Comparison of ENCODE assay signal across 7 mouse cellular contexts in the genomic region with DNA sequence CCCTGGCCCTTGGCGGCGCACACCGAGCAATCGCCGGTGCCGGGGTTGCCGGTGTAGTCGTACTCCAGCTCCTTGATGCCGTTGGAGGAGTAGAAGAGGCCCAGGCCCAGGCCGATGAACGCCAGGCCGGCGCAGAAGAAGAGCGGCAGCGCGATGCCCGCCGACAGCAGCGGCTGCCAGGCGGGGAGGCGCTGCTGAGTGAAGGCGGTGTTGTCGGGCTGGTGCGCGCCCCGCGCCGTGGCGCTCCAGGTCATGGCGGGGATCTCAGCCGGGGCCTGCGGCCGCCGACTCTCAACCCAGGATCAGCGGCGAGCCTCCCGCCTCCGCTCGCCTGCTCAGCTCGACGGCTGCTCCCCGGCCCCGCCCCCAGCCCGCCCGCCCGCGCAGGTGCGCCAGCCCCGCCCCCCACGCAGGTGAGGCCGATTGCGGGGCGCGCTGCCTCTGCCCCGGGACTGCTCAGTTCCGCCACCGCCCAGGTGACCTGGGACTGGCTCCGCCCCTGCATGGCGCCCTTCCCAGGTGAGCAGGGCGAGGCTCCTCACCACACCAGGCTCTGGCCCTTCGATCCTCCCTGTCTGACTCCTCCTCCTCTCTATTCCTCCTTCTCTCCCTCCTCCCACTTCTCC. TPM values are rescaled to one million over a fixed set of nuclear protein-coding genes. Genes with fewer than 3 reads are reported as not detected.
DNase-seq lines count a peak whose midpoint lies in the region; ATAC-seq and TF ChIP-seq lines count a peak whose summit lies in the region.

A gene (minus strand): TSS at position 307 of the 626 bp plus-strand sequence.

- H3K4me3 ChIP-seq in E14TG2a.4 (replicated peaks; ENCODE audit: low read length) (peak within 1 kb of the TSS; percentile 82), G1E (ENCODE audit: low read depth, low read length) (peak within 1 kb of the TSS; percentile 34; the same call in 1 of the 2 replicates)
- peak within 1 kb of the TSS; percentile 42 for H3K4me3 ChIP-seq in hindbrain, embryonic 13.5 days
- H3K4me3 ChIP-seq in limb, embryonic 15.5 days, result peak within 1 kb of the TSS; percentile 53
- peak within 1 kb of the TSS; percentile 39 for H3K4me3 ChIP-seq in neural tube, embryonic 13.5 days

- peak within 1 kb of the TSS; percentile 56 for H3K4me2 ChIP-seq in hindbrain, embryonic 13.5 days
- H3K4me2 ChIP-seq in limb, embryonic 15.5 days, result peak within 1 kb of the TSS; percentile 83
- H3K4me2 ChIP-seq in neural tube, embryonic 13.5 days, result peak within 1 kb of the TSS; percentile 58

- H3K27me3 ChIP-seq in E14TG2a.4 (ENCODE audit: insufficient read depth, low read length), result peaks cover 59% of the 10 kb centered on the region
- no peaks in the 10 kb centered on the region; the same call in 1 of the 2 replicates for H3K27me3 ChIP-seq in G1E (ENCODE audit: insufficient read depth, low read length)
- H3K27me3 ChIP-seq in hindbrain, embryonic 13.5 days, result peaks cover 96% of the 10 kb centered on the region
- H3K27me3 ChIP-seq in limb, embryonic 15.5 days, result peaks cover 68% of the 10 kb centered on the region
- H3K27me3 ChIP-seq in neural tube, embryonic 13.5 days, result peaks cover 94% of the 10 kb centered on the region

- WGBS in hindbrain, embryonic 13.5 days, result 4% methylated on average over 53 of the region's 61 CpGs
- 2% methylated on average over 54 of the region's 61 CpGs for WGBS in limb, embryonic 15.5 days
- WGBS in neural tube, embryonic 13.5 days, result 2% methylated on average over 45 of the region's 61 CpGs

- no peaks in the 10 kb centered on the region for H3K9me3 ChIP-seq in E14TG2a.4 (ENCODE audit: low read length)
- H3K9me3 ChIP-seq in G1E (replicated peaks), result peaks cover 19% of the 10 kb centered on the region
- no peaks in the 10 kb centered on the region for H3K9me3 ChIP-seq in hindbrain, embryonic 13.5 days
- no peaks in the 10 kb centered on the region for H3K9me3 ChIP-seq in limb, embryonic 15.5 days
- no peaks in the 10 kb centered on the region for H3K9me3 ChIP-seq in neural tube, embryonic 13.5 days

- DNase-seq in G1E (ENCODE audit: low spot score), result no peak
- no peak for DNase-seq in left cerebral cortex, adult 11 months (ENCODE audit: low spot score)

- TF ChIP-seq CTCF in E14TG2a.4 (conservative IDR thresholded peaks at IDR 0.05; ENCODE audit: low read length), result no peak
- TF ChIP-seq CTCF in G1E (IDR thresholded peaks at IDR 0.05; ENCODE audit: low read depth, low read length), result no peak

- H3K36me3 ChIP-seq in E14TG2a.4 (ENCODE audit: insufficient read depth, low read length) (no peaks in the 10 kb centered on the region), G1E (replicated peaks) (no peaks in the 10 kb centered on the region)
- H3K36me3 ChIP-seq in hindbrain, embryonic 13.5 days, result no peaks in the 10 kb centered on the region
- H3K36me3 ChIP-seq in limb, embryonic 15.5 days, result no peaks in the 10 kb centered on the region
- H3K36me3 ChIP-seq in neural tube, embryonic 13.5 days, result no peaks in the 10 kb centered on the region

- H3K4me1 ChIP-seq in E14TG2a.4 (replicated peaks; ENCODE audit: low read depth, low read length) (peaks cover 47% of the 10 kb centered on the region), G1E (ENCODE audit: insufficient read depth, low read depth, low read length) (no peaks in the 10 kb centered on the region)
- peaks cover 13% of the 10 kb centered on the region for H3K4me1 ChIP-seq in hindbrain, embryonic 13.5 days (replicated peaks)
- H3K4me1 ChIP-seq in limb, embryonic 15.5 days, result peaks cover 29% of the 10 kb centered on the region
- H3K4me1 ChIP-seq in neural tube, embryonic 13.5 days (replicated peaks), result peaks cover 14% of the 10 kb centered on the region

- H3K27ac ChIP-seq in hindbrain, embryonic 13.5 days, result no peak within 1 kb of the TSS
- H3K27ac ChIP-seq in limb, embryonic 15.5 days, result peak within 1 kb of the TSS; percentile 79
- no peak within 1 kb of the TSS for H3K27ac ChIP-seq in neural tube, embryonic 13.5 days (replicated peaks)

- ATAC-seq in G1E (ENCODE audit: extremely low read depth, insufficient number of reproducible peaks, low FRiP score, poor library complexity, severe bottlenecking), result no peak
- ATAC-seq in hindbrain, embryonic 13.5 days (ENCODE audit: low FRiP score), result peak; percentile 65
- ATAC-seq in limb, embryonic 15.5 days (ENCODE audit: insufficient number of reproducible peaks, low FRiP score, low TSS enrichment, low read depth), result peak; percentile 57
- peak; percentile 53; the same call in 1 of the 2 replicates for ATAC-seq in neural tube, embryonic 13.5 days (ENCODE audit: low read depth)
- no peak for ATAC-seq in activated CD4-positive, CD25-positive, alpha-beta regulatory T cell, adult 4 months

- peak within 1 kb of the TSS; percentile 49; the same call in 1 of the 2 replicates for H3K9ac ChIP-seq in hindbrain, embryonic 13.5 days
- H3K9ac ChIP-seq in limb, embryonic 15.5 days, result peak within 1 kb of the TSS; percentile 60
- peak within 1 kb of the TSS; percentile 31; the same call in 1 of the 2 replicates for H3K9ac ChIP-seq in neural tube, embryonic 13.5 days

RNA-seq across cellular contexts. Expression of the gene that starts here (rescaled TPM):
- total RNA-seq in G1E (2014; fragmentation: Nextera tagmentation) (not detected in 2 replicates), G1E (2017) (0.22 TPM in 1 of 2 replicates, not detected in the other)
- not detected in 2 replicates for polyA plus RNA-seq in G1E (2012)
- 0.39 and 0.84 TPM in 2 replicates for polyA plus RNA-seq in hindbrain, embryonic 13.5 days (2015; fragmentation: Nextera tagmentation; extraction: Ambion mirVana)
- polyA plus RNA-seq in limb, embryonic 15.5 days (2015; fragmentation: Nextera tagmentation; extraction: Ambion mirVana), result 16.8 and 19.1 TPM in 2 replicates
- 0.45 and 0.61 TPM in 2 replicates for polyA plus RNA-seq in neural tube, embryonic 13.5 days (2015; fragmentation: Nextera tagmentation; extraction: Ambion mirVana)
- not detected for polyA plus RNA-seq in activated CD4-positive, CD25-positive, alpha-beta regulatory T cell, adult 4 months (2017; shearing (Covaris generic))

Comparison
In these comparisons a context has a peak if more than half of its experiments do, and no peak if none do; other contexts are left out.
1. Peak in ATAC-seq, H3K4me3 ChIP-seq, H3K9ac ChIP-seq and H3K4me2 ChIP-seq in hindbrain, embryonic 13.5 days; RNA of the gene not detected or under 1 TPM.
2. Peak in ATAC-seq, H3K4me3 ChIP-seq, H3K9ac ChIP-seq and H3K4me2 ChIP-seq in neural tube, embryonic 13.5 days; RNA of the gene not detected or under 1 TPM.